ENCODE assay signal across 19 mouse cellular contexts in the genomic region with DNA sequence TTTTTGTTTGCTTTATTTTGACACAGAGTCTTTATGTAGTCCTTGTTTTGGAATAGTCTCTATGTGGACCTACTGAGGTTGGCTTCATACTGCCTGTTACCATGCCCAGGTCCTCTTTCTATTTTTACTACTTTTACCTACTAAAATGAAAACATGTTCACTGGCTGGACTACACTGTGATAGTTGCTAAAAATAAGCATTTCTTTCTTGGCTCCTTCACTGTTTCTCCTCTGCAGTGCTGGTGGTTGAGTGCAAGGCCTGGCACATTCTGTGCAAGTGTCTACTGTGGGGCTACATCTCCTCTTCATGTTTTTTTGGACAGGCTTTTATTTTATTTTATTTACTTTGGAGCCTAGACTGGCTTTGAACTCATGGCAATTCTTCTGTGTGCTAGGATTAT. TPM values are rescaled to one million over a fixed set of nuclear protein-coding genes. Genes with fewer than 3 reads are reported as not detected.
DNase-seq lines count a peak whose midpoint lies in the region.
"Had no signal": no experiment of that assay in that cellular context is flagged by ENCODE, and none has a peak within 500 bp of the region (broad histone marks: within the 10 kb centered on the region; RNA-seq: fewer than 3 reads in every experiment).

No protein-coding gene starts in this region.

- no peaks in the 10 kb centered on the region for H3K9me3 ChIP-seq in heart, embryonic 10.5 days
- H3K9me3 ChIP-seq: forebrain, embryonic 10.5 days; forebrain, embryonic 13.5 days; hindbrain, embryonic 10.5 days; hindbrain, embryonic 13.5 days; intestine, embryonic 15.5 days had no signal

- H3K4me3 ChIP-seq in heart, embryonic 10.5 days: no peak overlapping the region
- H3K4me3 ChIP-seq: forebrain, embryonic 10.5 days; forebrain, embryonic 13.5 days; hindbrain, embryonic 10.5 days; hindbrain, embryonic 13.5 days; intestine, embryonic 15.5 days had no signal

- H3K36me3 ChIP-seq in heart, embryonic 10.5 days: peaks cover 37% of the 10 kb centered on the region

- H3K4me1 ChIP-seq in heart, embryonic 10.5 days: no peaks in the 10 kb centered on the region
- H3K4me1 ChIP-seq: forebrain, embryonic 10.5 days; forebrain, embryonic 13.5 days; hindbrain, embryonic 10.5 days; hindbrain, embryonic 13.5 days; intestine, embryonic 15.5 days had no signal

- intact Hi-C loops in heart, postnatal 25 days (cut with DNase I): no loop called here

- DNase-seq in heart, adult 18-20 months: peak; percentile 17 to 38
- no peak for DNase-seq in heart, embryonic 10.5 days (ENCODE audit: low spot score)
- peak; percentile 10 to 23 for DNase-seq in heart, adult 9 months (ENCODE audit: low spot score in 2 of 2)
- DNase-seq in heart, postnatal 25 days (ENCODE audit: low spot score): no peak
- peak; percentile 16 for DNase-seq in adipocyte (ENCODE audit: low spot score)
- peak; percentile 1 for DNase-seq in brain, adult 2 months (ENCODE audit: low read depth, low spot score)
- DNase-seq: adrenal gland, adult 8-10 months; adrenal gland, postnatal 25 days; cerebellum, adult 18-20 months; cerebellum, adult 9-10 months; gastrocnemius, postnatal 10 days; heart, adult 11 months; kidney, adult 11 months; kidney, adult 8-10 months had no signal

- no peak overlapping the region for H3K27ac ChIP-seq in heart, embryonic 10.5 days
- H3K27ac ChIP-seq: forebrain, embryonic 10.5 days; forebrain, embryonic 13.5 days; hindbrain, embryonic 10.5 days; hindbrain, embryonic 13.5 days; intestine, embryonic 15.5 days had no signal

- no peaks in the 10 kb centered on the region for H3K27me3 ChIP-seq in heart, embryonic 10.5 days (ENCODE audit: insufficient read depth, poor library complexity, severe bottlenecking)
- H3K27me3 ChIP-seq: forebrain, embryonic 13.5 days; hindbrain, embryonic 13.5 days; intestine, embryonic 15.5 days had no signal

RNA-seq across cellular contexts. Expression of gene Mastl, which starts 36.3 kb away (rescaled TPM):
- under 1 TPM; 0.22 to 0.36 TPM for total RNA-seq in heart, adult 18-20 months (2021)
- 11.6 and 12.0 TPM in 2 replicates for polyA plus RNA-seq in heart, embryonic 10.5 days (2016; fragmentation: Nextera tagmentation; extraction: Ambion mirVana)
- under 1 TPM; 0.26 to 0.48 TPM for total RNA-seq in heart, postnatal 25 days (2021)

RNA-seq across cellular contexts. Expression of gene Yme1l1, which starts 36.6 kb away (rescaled TPM):
- total RNA-seq in heart, adult 18-20 months (2021): 10 to 100 TPM; 67.5 to 69.0 TPM
- 56.5 and 64.0 TPM in 2 replicates for polyA plus RNA-seq in heart, embryonic 10.5 days (2016; fragmentation: Nextera tagmentation; extraction: Ambion mirVana)
- total RNA-seq in heart, postnatal 25 days (2021): 10 to 100 TPM; 65.4 to 74.4 TPM

RNA-seq across cellular contexts. Expression of gene Acbd5, which starts 51.6 kb away (rescaled TPM):
- 10 to 100 TPM; 27.9 to 28.0 TPM for total RNA-seq in heart, adult 18-20 months (2021)
- 26.2 and 29.6 TPM in 2 replicates for polyA plus RNA-seq in heart, embryonic 10.5 days (2016; fragmentation: Nextera tagmentation; extraction: Ambion mirVana)
- 10 to 100 TPM; 25.0 to 30.2 TPM for total RNA-seq in heart, postnatal 25 days (2021)

Comparison
In these comparisons a context has a peak if more than half of its experiments do, and no peak if none do; other contexts are left out.
1. DNase-seq: peak in heart, adult 18-20 months (2 of 2), heart, adult 9 months (2 of 2), adipocyte (single experiment) and brain, adult 2 months (single experiment); none in heart, embryonic 10.5 days (single experiment) and heart, postnatal 25 days (single experiment).